Mouse (Mus musculus) gastrocnemius, postnatal 14 days (tissue): ENCODE data around the gene Hcfc2. TPM values are rescaled to one million over a fixed set of nuclear protein-coding genes. Genes with fewer than 3 reads are reported as not detected.

ENCODE experiments used
- DNase-seq: peaks from one replicate; pipeline ENCODE4 v3.0.0; 2021; ENCODE audit warnings: mixed read lengths
- intact Hi-C: fragments of 180-260 bp; cut with DNase I; formaldehyde crosslinking; loops from one replicate; pipeline ENCODE4 v1.15.1; 2025; ENCODE audit warnings: low total_unique reads
- long read RNA-seq, 2 experiments: library from polyadenylated mRNA; stranded (forward); transcript quantifications; one replicate each; pipeline ENCODE4 v2.0.0; 2021
- total RNA-seq, 2 experiments: library from RNA; stranded (reverse); gene quantifications; 2 replicates each; pipeline ENCODE4 v1.2.3; 2021

Gene Hcfc2
- 10 to 100 TPM; 18.5 to 21.3 TPM for total RNA-seq
- long read RNA-seq, experiment 1, partial matches to known transcripts, result 6 of 6 reads
- long read RNA-seq, experiment 1, other reads (novel, unspliced or antisense), result 0 of 6 reads
- long read RNA-seq, experiment 2, partial matches to known transcripts, result 11 of 12 reads
- long read RNA-seq, experiment 2, other reads (novel, unspliced or antisense), result 1 of 12 reads

DNA sequence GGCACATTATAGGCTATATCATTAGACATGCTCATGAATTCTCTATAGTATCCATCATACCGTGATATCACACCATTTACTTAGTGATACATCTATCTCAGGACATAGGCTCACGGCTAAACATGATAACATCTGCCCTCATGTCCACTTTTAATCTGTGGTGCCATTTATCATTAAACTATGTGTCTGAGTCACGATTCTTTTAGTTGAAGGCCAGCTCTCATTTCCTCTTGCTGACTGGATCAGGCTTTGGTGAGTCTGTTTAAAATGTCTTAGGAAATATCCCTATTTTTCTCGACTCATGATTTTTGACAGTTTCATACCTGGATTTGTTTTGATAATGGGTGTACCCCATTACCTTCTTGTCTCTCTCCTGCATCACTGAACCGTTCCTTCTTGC is at the start of gene Hcfc2:
Gene Hcfc2, plus strand, starts transcription at position 205 of the 400 bp plus-strand sequence.
- intact Hi-C loops, result no loop called here
- DNase-seq, result no peak

DNA sequence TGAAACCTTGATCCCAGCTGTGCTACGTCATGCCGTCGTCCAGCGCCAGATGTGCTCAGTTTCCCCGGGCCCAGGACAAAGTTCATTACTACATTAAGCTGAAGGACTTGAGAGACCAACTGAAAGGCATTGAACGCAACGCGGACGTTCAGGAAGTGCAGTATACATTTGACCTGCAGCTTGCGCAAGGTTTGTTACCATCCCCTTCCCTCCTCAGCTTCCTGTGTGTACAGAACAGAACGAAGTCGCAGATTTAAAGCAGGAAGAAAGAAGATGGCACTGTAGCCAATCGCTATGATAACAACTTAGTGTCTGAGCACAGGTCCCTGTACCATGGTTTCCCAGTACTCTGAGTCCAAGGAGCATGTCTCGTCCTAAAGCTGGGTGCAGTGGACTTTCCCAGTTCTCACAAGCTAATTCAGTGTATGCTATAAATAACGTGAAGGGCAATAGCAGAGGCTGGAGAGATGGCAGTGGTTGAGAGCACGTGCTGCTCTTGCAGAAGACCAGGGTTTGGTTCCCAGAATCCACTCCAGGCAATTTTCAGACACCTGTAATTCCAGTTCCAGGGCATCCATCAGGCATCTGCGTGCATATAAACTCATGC is 48.7 kb upstream of the Hcfc2 start:
- no peak for DNase-seq
- intact Hi-C loops, result no loop called here

DNA sequence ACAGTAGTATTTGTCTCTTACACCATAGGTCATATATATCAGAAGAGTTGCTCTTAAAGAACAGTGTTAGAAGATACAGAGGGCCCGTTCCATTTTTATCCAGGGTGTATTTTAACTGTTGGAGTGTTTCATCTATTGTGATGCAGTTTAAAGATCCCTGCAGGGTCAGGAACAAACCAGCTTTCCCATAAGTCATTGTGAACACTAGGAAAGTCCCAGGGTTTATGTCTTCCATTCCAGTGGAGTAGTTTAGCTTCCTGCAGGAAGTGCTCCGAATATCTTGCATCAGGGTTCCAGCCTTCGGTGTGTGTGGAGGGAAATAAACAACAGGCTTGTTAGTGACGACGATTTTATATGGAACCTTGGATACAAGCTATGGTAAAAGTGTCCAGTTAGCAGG is 44.7 kb upstream of the Hcfc2 start:
- intact Hi-C loops, result no loop called here
- DNase-seq, result no peak

DNA sequence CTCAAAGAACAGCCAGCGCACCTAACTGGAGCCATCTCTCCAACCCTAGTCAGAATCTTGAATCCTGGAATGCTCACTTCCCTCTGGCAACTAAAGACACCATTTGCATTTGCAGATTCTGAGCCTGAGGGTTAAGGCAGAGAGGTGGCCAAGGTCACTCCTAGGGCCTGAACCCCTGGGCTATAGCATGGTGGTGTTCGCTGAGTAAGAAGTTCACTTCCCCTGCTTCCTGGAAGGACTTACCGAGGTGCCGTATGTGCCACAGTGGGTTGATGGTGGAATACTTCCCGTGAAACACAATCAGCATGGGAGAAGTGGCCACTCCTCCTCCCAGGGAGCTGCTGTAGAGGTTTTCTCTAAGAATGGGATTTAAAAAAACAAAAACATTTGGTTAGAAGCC is 43.3 kb upstream of the Hcfc2 start:
- intact Hi-C loops, result no loop called here
- DNase-seq, result no peak

DNA sequence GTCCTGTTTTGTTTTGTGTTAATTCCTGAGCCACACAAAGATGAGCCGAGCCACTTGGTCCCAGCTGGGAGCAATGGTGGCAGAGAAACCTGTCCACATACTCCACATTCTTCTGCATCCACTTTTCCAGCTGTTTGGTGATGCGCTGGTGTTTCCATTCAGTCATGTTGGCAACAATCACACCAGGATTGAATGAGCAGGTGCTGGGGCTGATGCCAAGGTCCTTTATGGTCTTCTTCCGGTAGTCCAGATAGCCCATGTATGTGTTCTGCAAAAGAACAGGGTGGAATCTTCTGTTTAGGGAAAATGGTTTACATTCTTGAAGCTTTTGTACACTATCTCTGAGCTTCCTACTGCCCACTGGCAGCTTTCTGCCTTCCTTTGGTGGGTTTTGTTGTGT is 41.4 kb upstream of the Hcfc2 start:
- intact Hi-C loops, result no loop called here

DNA sequence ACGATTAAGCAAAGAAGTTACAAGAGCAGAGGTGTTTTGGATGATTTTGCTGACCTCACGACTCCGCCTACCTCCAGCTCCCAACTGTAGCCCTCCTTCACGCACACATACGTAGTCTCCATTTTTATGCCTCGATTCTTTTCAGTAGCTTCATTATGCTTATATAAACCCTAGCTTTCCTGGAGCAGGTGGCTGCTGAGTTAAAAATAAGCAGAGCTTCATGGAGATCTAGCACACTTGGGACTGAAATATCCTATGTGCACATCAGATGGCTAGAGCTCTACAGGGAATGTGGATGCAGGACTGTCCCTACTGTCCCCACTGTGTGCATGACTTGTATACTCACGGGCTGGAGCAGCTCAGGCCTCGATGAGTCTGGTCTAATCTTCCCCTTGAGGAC is 34.1 kb upstream of the Hcfc2 start:
- DNase-seq, result no peak
- intact Hi-C loops, result loop anchor here (10.0 kb wide), 1 partner anchor 83 kb away; no protein-coding TSS in a partner anchor

More for the DNA sequence above, 41.4 kb upstream of the Hcfc2 start:
- no peak for DNase-seq

DNA sequence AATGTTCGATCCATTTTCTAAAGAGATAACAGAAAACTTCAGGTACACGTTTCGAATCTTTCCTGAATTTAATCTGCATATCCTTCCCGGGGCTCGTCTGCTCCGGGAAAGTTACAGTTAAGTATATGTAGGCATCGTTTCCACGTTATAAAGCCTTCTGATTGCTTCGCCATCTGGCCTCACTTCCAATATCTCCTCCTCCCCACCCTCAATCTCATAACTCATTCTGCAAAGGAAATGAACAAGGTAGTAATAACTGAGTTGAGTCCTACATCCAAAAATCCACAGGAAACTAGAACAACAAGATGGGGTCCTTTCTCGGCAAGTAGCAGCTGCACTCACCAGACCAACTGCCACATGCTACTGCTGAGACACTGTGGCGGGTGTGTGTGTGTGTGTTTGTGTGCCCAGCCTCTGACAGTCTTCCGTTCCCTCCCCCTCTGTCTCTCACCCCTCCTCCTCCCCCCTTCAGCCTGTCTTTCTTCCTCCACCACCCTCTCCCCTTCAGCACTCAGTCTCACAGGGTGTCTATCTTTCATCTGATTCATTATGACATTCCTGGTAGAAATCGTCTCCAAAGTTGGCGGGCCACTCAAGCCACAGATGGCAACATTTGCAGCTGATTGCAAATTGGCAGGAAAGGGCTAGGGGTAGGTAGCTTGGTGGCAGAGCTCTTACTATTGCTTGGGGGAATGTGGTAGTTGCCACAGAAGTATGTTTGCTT is 33.5 kb upstream of the Hcfc2 start:
- no peak for DNase-seq
- intact Hi-C loops, result loop anchor here (10.0 kb wide), 1 partner anchor 82 kb away; no protein-coding TSS in a partner anchor

DNA sequence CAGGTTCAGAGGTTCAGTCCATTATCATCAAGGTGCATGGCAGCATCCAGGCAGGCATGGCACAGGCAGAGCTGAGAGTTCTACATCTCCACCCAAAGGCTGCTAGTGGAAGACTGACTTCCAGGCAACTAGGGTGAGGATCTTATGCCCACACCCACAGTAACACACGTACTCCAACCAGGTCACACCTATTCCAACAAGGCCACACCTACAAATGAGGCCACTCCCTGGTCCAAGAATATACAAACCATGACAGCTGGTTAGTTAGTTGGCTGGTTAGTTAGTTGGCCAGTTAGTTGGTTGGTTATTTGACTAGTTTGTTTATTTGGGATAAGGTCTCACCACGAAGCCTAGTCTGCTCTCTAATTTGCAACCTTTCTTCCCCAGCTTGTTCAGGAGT is 32.7 kb upstream of the Hcfc2 start:
- intact Hi-C loops, result loop anchor here (10.0 kb wide), 1 partner anchor 82 kb away; no protein-coding TSS in a partner anchor
- DNase-seq, result no peak

DNA sequence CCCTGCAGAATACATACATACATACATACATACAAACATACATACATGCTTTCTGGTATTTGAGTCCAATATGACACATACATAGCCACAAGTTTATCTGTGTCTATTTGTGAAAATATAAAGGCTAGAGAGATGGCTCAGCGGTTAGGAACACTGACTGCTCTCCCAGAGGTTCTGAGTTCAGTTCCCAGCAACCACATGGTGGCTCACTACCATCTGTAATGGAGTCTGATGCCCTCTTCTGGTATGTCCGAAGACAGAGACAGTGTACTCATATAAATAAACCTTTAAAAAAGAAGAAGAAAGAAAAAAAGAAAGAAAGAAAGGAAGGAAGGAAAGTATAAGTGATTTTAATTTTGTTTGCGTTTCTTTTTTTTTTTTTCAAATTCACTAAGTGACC is 30.0 kb upstream of the Hcfc2 start:
- no peak for DNase-seq
- intact Hi-C loops, result loop anchor here (10.0 kb wide), 1 partner anchor 79 kb away; no protein-coding TSS in a partner anchor

DNA sequence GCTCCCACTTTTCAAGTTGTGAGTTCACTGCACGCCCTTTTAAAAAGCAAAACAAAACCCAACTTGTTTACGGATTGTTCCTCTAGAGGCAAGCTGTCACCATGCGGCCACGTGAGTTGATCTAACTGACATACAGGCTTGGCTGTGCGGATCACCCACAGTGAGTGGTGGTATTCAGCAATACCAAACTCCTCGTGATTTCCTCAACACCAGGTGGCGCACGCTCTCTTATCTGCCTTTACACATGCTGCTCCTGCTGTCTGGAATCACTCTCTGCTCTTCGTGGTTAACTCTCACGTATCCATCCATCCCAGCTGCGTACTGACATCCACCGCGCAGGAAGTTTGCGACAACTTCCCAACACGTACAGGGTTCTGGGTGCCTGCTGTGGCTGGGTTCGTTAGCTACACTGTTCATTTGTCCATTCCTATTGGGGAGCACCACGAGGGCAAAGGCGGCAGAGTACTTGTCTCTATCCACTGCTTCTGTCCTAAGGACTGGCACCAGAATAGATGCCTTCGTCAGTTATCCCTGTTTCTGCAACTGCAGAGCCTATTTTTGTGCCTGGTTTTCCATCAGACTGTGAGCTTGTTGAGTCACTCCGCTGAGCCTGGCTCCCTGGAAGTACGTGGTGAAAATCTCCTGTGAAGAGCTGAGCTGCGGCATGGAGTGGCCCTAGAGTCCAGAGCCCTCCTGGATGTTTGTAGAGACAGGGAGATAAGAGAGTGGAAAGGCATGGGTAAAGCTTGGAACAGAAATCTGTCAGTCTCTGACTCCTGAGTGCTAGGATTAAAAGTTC is 29.3 kb upstream of the Hcfc2 start:
- peak; percentile 87 for DNase-seq
- intact Hi-C loops, result loop anchor here (10.0 kb wide), 1 partner anchor 78 kb away; no protein-coding TSS in a partner anchor

DNA sequence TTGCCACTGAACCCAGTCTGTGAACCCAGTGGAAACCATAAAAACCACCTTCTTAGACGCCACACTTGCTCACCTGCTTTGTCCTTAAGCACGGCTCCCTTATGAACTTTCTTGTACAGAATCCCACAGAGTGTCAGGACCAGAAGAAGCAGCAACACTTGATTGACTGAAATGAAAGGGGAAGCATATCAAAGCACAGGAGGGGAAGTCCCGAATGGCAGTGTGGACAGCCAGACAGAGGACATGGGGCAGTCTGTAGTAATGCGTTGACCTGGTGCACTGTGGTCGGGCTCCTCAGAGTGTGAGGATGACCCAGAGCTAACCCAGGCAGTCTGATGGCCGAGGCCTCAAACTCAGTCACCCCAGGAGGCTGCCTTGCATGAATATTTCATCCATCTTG is 25.8 kb upstream of the Hcfc2 start:
- DNase-seq, result no peak
- intact Hi-C loops, result no loop called here

DNA sequence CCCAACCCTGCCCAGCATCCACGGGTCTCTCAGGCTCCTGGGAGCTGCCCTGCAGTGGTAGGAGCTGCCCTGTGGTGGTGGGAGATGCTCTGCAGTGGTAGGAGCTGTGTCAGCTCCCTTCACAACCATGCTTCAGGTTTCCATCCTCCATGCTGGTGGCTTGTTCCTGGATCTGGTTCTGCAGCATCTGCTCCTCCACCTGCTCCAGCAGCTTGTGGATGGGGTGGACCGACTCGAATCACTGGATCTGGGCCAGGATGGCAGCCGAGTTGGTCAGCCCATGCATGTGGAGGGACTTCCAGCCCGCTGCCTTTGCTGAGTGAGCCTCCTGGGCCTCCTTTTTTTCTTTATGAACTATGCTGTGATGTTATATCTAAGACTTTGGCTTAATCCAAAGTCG is 19.0 kb upstream of the Hcfc2 start:
- no peak for DNase-seq
- intact Hi-C loops, result no loop called here

DNA sequence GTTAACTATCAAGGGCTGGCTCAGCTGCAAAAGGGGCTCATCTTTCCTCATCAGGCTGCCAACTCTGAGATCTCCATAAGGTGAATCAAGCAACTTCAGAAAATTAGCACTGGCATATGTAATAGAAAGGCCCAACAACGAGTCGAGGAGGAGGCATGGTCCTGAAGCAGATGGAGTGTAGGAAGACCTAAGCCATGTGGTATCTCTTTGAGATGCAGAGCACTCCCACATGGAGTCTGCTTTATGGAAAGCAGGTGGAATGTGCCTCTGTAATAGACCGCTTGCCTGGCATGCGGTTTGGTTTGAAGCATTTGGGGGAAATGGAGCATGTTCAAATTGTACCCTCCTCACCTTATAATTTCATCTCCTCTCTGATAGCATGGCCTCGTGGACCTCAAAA is 15.2 kb upstream of the Hcfc2 start:
- intact Hi-C loops, result no loop called here
- DNase-seq, result no peak

DNA sequence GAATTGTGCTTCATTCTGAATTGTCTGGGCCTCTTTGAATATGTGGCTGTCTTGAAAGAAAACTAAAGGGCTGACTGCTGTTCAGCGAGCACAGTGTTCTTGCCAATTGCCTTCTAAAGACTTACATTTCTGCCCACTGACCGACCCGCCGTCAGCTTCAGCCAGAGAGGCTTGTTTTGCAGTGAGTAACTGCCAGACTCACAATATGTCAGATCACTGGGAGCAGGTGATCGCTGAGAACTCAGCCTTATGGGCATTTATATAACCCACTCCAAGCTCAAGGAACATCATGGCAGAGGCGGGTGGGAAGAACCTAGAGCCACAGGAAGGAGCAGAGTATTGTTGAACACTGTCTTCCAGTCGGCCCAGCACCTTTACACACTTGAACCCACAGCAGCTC is 14.3 kb upstream of the Hcfc2 start:
- no peak for DNase-seq
- intact Hi-C loops, result no loop called here

DNA sequence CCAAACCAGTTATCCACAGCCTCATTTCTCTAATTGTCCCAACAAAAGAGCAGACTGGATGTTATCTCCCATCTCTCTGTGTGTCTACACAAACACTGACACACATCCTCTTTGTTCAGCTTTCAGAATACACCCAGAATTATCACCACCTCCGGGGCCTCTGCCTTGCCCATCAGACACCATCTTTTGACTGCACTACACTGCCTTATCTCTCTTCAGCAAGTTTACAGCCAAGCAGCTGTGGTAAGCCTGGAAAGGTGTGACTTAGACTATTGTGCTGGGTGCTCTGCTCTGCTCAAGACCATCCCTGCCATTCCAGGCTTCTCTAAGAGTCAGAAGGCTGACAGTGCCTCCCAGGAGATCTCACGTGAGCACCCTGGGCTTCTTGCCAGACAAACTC is 10.5 kb upstream of the Hcfc2 start:
- no peak for DNase-seq
- intact Hi-C loops, result no loop called here

DNA sequence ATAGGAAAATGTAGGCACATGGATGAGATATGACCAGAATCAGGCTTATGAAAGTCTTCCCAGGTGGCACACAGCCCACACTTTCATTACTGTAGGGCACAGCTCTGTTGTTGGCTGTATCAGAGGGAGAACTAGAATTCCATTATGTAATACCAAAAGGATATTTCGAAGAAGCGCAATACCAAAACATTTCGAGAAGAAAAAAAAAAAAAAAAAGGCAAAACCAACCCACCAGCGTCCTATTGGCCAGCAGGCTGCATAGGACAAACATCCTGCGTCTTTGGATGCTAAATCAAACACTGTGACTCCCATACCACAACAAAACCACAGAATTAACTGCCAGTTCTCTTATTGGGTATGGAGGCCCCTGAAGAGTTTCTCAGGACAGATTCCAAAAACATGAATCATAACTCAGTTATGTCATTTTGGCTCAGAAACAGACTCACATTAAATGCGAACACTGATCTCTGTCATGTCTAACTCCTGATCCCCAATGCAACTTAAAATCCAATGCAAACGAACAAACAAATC is 6.2 kb upstream of the Hcfc2 start:
- DNase-seq, result peak; percentile 26
- intact Hi-C loops, result no loop called here

DNA sequence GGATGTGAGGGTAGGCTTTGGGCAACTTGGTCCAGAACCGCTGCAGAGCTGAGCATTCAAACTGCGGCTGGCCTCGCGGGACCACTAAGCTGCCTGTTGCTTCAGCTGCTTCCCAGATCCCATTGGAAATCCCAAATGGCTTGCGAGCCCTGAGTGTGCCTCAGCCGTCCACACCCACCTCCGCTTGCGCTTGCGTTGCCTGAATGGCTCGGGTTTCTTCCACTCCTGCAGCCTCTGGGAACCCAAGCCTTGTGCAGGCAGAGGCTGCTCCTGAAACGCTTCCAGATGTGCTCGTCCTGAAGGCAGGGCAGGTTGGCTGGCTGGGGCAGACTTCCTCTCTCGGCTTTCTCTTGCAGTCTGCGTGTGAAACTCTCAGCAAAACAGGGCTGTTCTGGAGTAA is 5.5 kb upstream of the Hcfc2 start, which contains the start of gene Glt8d2:
Gene Glt8d2, minus strand, starts transcription at position 157 of the 400 bp plus-strand sequence.
- DNase-seq, result peak; percentile 83
- intact Hi-C loops, result no loop called here

DNA sequence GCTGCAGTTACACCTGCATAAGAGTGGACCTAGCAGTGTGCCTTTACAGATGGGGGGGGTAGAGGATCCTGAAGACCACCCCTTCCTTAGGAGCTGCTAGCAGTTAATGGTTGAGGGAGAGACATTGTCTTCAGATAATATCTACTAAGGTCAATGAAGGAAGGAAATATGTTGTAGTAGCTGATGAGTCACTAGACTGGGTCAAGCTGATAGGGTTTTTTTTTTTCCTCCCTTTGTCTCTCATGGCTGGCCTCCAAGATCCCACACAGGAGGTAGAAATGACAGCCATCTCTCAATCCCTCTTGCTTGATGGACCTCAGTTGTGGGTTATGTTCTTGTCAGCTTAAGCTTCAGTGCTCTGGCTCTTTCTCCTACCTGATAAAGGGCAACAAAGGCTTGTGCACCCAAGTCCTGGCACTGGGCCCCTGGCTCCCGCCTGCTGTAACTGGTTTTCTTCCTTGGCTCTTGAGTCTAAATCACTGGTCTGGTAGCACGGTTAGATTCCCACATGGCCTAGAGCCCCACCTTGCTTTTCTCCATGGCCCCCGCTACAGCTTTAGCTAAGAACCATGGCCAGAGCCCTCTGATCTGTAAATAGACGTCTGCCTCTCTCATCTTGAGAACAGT is 606 bp downstream of the Hcfc2 start:
- intact Hi-C loops, result no loop called here
- DNase-seq, result no peak

DNA sequence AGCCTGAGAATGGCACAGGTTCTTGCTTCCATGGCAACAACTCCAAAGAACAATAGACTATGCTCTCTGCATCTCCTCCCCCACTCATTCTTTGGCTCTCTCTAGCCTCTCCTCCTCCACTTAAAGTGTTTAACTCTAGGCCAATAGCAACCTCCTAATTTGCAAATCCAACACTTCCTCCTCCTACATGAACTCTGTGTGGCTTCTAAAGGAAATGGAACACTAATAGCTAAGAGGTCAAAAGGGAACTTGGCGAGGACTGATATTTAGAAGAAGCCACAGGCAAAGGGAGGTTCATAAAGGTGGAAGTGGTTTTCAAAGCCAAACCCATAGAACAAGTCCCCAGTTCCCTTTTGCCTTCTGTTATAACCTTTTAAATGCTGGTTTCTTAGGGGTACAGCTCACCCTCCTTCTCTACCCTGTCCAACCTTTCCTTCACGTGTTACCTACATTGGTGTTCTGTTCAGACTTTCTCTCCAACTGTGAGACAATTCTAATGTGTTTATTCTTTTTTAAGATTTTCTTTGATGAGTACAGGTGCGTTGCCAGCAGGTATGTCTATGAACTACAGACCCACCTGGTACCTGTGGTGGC is 1.4 kb downstream of the Hcfc2 start:
- no peak for DNase-seq
- intact Hi-C loops, result no loop called here
